Mouse (Mus musculus) heart, embryonic 10.5 days (tissue): ENCODE data around the gene Id2. TPM values are rescaled to one million over a fixed set of nuclear protein-coding genes. Genes with fewer than 3 reads are reported as not detected.

Experiments used
- DNase-seq: peaks from one replicate; pipeline ENCODE4 v3.0.0-alpha.2; 2017; ENCODE audit warnings: low spot score
- H3K27ac ChIP-seq: fragments of 300-500 bp; sonication (generic); 2 replicates; pipeline ENCODE4 v1.5.1; 2016; ENCODE audit warnings: mild to moderate bottlenecking
- H3K27me3 ChIP-seq: fragments of 300-500 bp; sonication (generic); 2 replicates; pipeline ENCODE4 v1.6.1; 2016; ENCODE audit warnings: mild to moderate bottlenecking; ENCODE audit not compliant: poor library complexity, insufficient read depth, severe bottlenecking
- H3K36me3 ChIP-seq: fragments of 300-500 bp; sonication (generic); 2 replicates; pipeline ENCODE4 v1.6.1; 2016; ENCODE audit warnings: mild to moderate bottlenecking, moderate library complexity
- H3K4me1 ChIP-seq: fragments of 300-500 bp; sonication (generic); 2 replicates; pipeline ENCODE4 v1.6.1; 2016; ENCODE audit warnings: mild to moderate bottlenecking
- H3K4me3 ChIP-seq: fragments of 300-500 bp; sonication (generic); 2 replicates; pipeline ENCODE4 v1.5.1; 2016; ENCODE audit warnings: mild to moderate bottlenecking, moderate library complexity
- H3K9me3 ChIP-seq: fragments of 300-500 bp; sonication (generic); 2 replicates; pipeline ENCODE4 v1.6.1; 2016; ENCODE audit warnings: mild to moderate bottlenecking, moderate library complexity
- WGBS: fragments of 180-500 bp; shearing (Covaris S2); methylation state at CpG from one replicate; pipeline ENCODE4 v1.1.7; 2016; 5-methylcytosine and 5-hydroxymethylcytosine counted together
- polyA plus RNA-seq: library from polyadenylated mRNA; unstranded; fragments of >200 nt; fragmentation: Nextera tagmentation; extraction: Ambion mirVana; gene quantifications from 2 replicates; pipeline ENCODE4 v1.2.1, GENCODE M21; 2016

The Id2 gene
- polyA plus RNA-seq, 1 experiment from 2014 or later: 444 TPM

- under 1% methylated on average over 59 of the region's 59 CpGs for WGBS
- Histone ChIP-seq H3K27ac (peak overlapping the region; percentile 98), H3K27me3 (no peaks in the 10 kb centered on the region), H3K9me3 (no peaks in the 10 kb centered on the region), H3K36me3 (no peaks in the 10 kb centered on the region), H3K4me1 (peaks cover 38% of the 10 kb centered on the region), H3K4me3 (peak overlapping the region; percentile 70)
- DNase-seq: peak; percentile 81
Measured at GRCm38 (mm10) chr12:25100411-25101217, 3.7 kb upstream of the Id2 start.

- peak overlapping the region; percentile 70 for H3K4me3 ChIP-seq
- H3K36me3 ChIP-seq: no peaks in the 10 kb centered on the region
- peaks cover 38% of the 10 kb centered on the region for H3K4me1 ChIP-seq
- H3K27ac ChIP-seq: peak overlapping the region; percentile 98
- no peaks in the 10 kb centered on the region for H3K27me3 ChIP-seq
- H3K9me3 ChIP-seq: no peaks in the 10 kb centered on the region
- under 1% methylated on average over 38 of the region's 38 CpGs for WGBS
- DNase-seq: peak; percentile 92
Measured at GRCm38 (mm10) chr12:25099563-25100408, 2.8 kb upstream of the Id2 start.

GRCm38 (mm10) chr12:25099313-25099562 lies 2.3 kb upstream of the Id2 start:
- no peaks in the 10 kb centered on the region for H3K36me3 ChIP-seq
- 2% methylated on average over 9 of the region's 9 CpGs for WGBS
- peak overlapping the region; percentile 70 for H3K4me3 ChIP-seq
- H3K9me3 ChIP-seq: no peaks in the 10 kb centered on the region
- H3K27me3 ChIP-seq: no peaks in the 10 kb centered on the region
- peak overlapping the region; percentile 98 for H3K27ac ChIP-seq
- peaks cover 38% of the 10 kb centered on the region for H3K4me1 ChIP-seq
- no peak for DNase-seq

- under 1% methylated on average over 61 of the region's 61 CpGs for WGBS
- peak; percentile 96 for DNase-seq
- H3K4me1 ChIP-seq: peaks cover 36% of the 10 kb centered on the region
Measured at GRCm38 (mm10) chr12:25098561-25099312, 1.8 kb upstream of the Id2 start.

GRCm38 (mm10) chr12:25098161-25098550 lies 1.2 kb upstream of the Id2 start:
- no peaks in the 10 kb centered on the region for H3K9me3 ChIP-seq
- no peaks in the 10 kb centered on the region for H3K27me3 ChIP-seq
- H3K36me3 ChIP-seq: peaks cover 2% of the 10 kb centered on the region; the same call in 1 of the 2 replicates
- H3K4me1 ChIP-seq: peaks cover 37% of the 10 kb centered on the region
- DNase-seq: no peak
- H3K27ac ChIP-seq: peak overlapping the region; percentile 98
- under 1% methylated on average over 10 of the region's 10 CpGs for WGBS
- H3K4me3 ChIP-seq: peak overlapping the region; percentile 70

More at GRCm38 (mm10) chr12:25098561-25099312, 1.8 kb upstream of the Id2 start:
- Histone ChIP-seq H3K4me3 (peak overlapping the region; percentile 70), H3K9me3 (no peaks in the 10 kb centered on the region), H3K27ac (peak overlapping the region; percentile 98), H3K27me3 (no peaks in the 10 kb centered on the region), H3K36me3 (no peaks in the 10 kb centered on the region)

GRCm38 (mm10) chr12:25097210-25098160 lies 545 bp upstream of the Id2 start:
- 3% methylated on average over 28 of the region's 28 CpGs for WGBS
- no peaks in the 10 kb centered on the region for H3K27me3 ChIP-seq
- H3K4me3 ChIP-seq: peak overlapping the region; percentile 70
- peaks cover 2% of the 10 kb centered on the region; the same call in 1 of the 2 replicates for H3K36me3 ChIP-seq
- peak; percentile 80 for DNase-seq
- peak overlapping the region; percentile 98 for H3K27ac ChIP-seq
- H3K4me1 ChIP-seq: peaks cover 43% of the 10 kb centered on the region
- no peaks in the 10 kb centered on the region for H3K9me3 ChIP-seq

- no peak for DNase-seq
- under 1% methylated on average over 15 of the region's 15 CpGs for WGBS
- Histone ChIP-seq H3K4me1 (peaks cover 47% of the 10 kb centered on the region), H3K27me3 (no peaks in the 10 kb centered on the region), H3K27ac (peak overlapping the region; percentile 98), H3K9me3 (no peaks in the 10 kb centered on the region), H3K36me3 (peaks cover 2% of the 10 kb centered on the region; the same call in 1 of the 2 replicates), H3K4me3 (peak overlapping the region; percentile 70)
Measured at GRCm38 (mm10) chr12:25096640-25097051, 294 bp downstream of the Id2 start.

- H3K4me3 ChIP-seq: peak overlapping the region; percentile 70
- peaks cover 44% of the 10 kb centered on the region for H3K4me1 ChIP-seq
- peaks cover 2% of the 10 kb centered on the region; the same call in 1 of the 2 replicates for H3K36me3 ChIP-seq
- no peaks in the 10 kb centered on the region for H3K27me3 ChIP-seq
- peak overlapping the region; percentile 98 for H3K27ac ChIP-seq
- peak; percentile 99 for DNase-seq
- under 1% methylated on average over 41 of the region's 41 CpGs for WGBS
- H3K9me3 ChIP-seq: no peaks in the 10 kb centered on the region
Measured at GRCm38 (mm10) chr12:25095974-25096639, 833 bp downstream of the Id2 start.

- H3K4me1 ChIP-seq: peaks cover 45% of the 10 kb centered on the region
- no peaks in the 10 kb centered on the region for H3K27me3 ChIP-seq
- peak overlapping the region; percentile 98 for H3K27ac ChIP-seq
- DNase-seq: no peak
- H3K9me3 ChIP-seq: no peaks in the 10 kb centered on the region
- peak overlapping the region; percentile 70 for H3K4me3 ChIP-seq
- peaks cover 2% of the 10 kb centered on the region; the same call in 1 of the 2 replicates for H3K36me3 ChIP-seq
- WGBS: under 1% methylated on average over 19 of the region's 19 CpGs
Measured at GRCm38 (mm10) chr12:25095538-25095937, 1.4 kb downstream of the Id2 start.

GRCm38 (mm10) chr12:25094621-25095521 lies 2.1 kb downstream of the Id2 start:
- Histone ChIP-seq H3K4me3 (peak overlapping the region; percentile 70), H3K4me1 (peaks cover 49% of the 10 kb centered on the region), H3K27me3 (no peaks in the 10 kb centered on the region), H3K27ac (peak overlapping the region; percentile 98), H3K36me3 (peaks cover 2% of the 10 kb centered on the region; the same call in 1 of the 2 replicates), H3K9me3 (no peaks in the 10 kb centered on the region)
- no peak for DNase-seq
- under 1% methylated on average over 22 of the region's 22 CpGs for WGBS
